Mouse (Mus musculus) bone marrow, adult 2 months (tissue): ENCODE results near the gene Lrig2. TPM values are rescaled to one million over a fixed set of nuclear protein-coding genes. Genes with fewer than 3 reads are reported as not detected.

ENCODE experiments used
- H3K27ac ChIP-seq: fragments of 200-500 bp; 2 replicates; pipeline ENCODE4 v1.5.1; 2012; ENCODE audit warnings: low read depth, mild to moderate bottlenecking, control low read depth, inconsistent platforms, low read length; ENCODE audit not compliant: control insufficient read depth, poor library complexity, insufficient read depth
- H3K4me1 ChIP-seq: fragments of 200-500 bp; 2 replicates; pipeline ENCODE4 v1.6.1; 2011; ENCODE audit warnings: low read length; ENCODE audit not compliant: control insufficient read depth, insufficient read depth
- H3K4me3 ChIP-seq: fragments of 200-500 bp; replicated peaks from 2 replicates; pipeline ENCODE3; 2011; ENCODE audit warnings: mild to moderate bottlenecking, low read depth, low read length, control low read depth; ENCODE audit not compliant: control insufficient read depth
- CTCF ChIP-seq: fragments of 200-500 bp; IDR thresholded peaks from 2 replicates; pipeline ENCODE4 v1.5.1; 2011; ENCODE audit warnings: low read length, control low read depth; ENCODE audit not compliant: control insufficient read depth, insufficient read depth
- POLR2A ChIP-seq: fragments of 200-500 bp; IDR thresholded peaks from 2 replicates; pipeline ENCODE4 v1.6.1; 2011; ENCODE audit warnings: low read depth, mild to moderate bottlenecking, control low read depth, low read length, borderline replicate concordance; ENCODE audit not compliant: control insufficient read depth
- WGBS: fragments of 180-500 bp; shearing (Covaris S2); methylation state at CpG from one replicate; pipeline ENCODE4 v1.1.7; 2018; 5-methylcytosine and 5-hydroxymethylcytosine counted together
- polyA plus RNA-seq: library from polyadenylated mRNA; stranded (reverse); fragments of >200 nt; gene quantifications from 2 replicates; pipeline ENCODE4 v1.2.4, GENCODE M21; 2011; ENCODE audit warnings: low replicate concordance; ENCODE audit not compliant: missing spikeins, insufficient read depth, insufficient read length

Lrig2 gene
- polyA plus RNA-seq, result 2.4 and 6.0 TPM in 2 replicates

GRCm38 (mm10) chr3:104511538-104512423 is at the start of gene Lrig2:
Gene Lrig2, minus strand, starts transcription at chr3:104511918.
- TF ChIP-seq POLR2A (peak; percentile 64; the same call in 1 of the 2 replicates), CTCF (peak; percentile 66)
- under 1% methylated on average over 71 of the region's 71 CpGs for WGBS
- Histone ChIP-seq H3K4me3 (peak within 1 kb of the TSS; percentile 91), H3K4me1 (no peaks in the 10 kb centered on the region; the same call in 1 of the 2 replicates), H3K27ac (peak within 1 kb of the TSS; percentile 96)

DNA sequence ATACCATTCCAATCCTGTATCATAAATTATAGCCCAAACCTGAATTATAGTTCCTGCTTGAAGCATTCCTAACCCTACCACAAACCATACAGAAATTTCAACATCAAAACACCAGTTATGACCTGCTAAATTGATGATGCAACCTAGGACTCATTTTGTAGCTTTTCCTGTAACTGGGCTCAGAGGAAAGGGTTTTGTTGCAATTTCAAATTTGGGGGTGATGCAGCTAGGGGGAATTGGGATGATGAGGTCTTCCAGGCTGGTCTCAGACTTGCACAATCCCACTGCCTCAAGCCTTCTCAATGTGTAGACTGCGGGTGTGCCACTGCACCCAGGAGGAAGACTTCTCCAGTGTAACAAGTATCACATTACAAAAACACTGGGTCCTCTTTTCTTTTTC is 44.9 kb upstream of the Lrig2 start:
- H3K27ac ChIP-seq, result no peak overlapping the region
- no peak overlapping the region for H3K4me3 ChIP-seq
- H3K4me1 ChIP-seq, result no peaks in the 10 kb centered on the region; the same call in 1 of the 2 replicates
- 47% methylated on average over 1 of the region's 1 CpGs for WGBS
- no peak for TF ChIP-seq CTCF
- no peak for TF ChIP-seq POLR2A

DNA sequence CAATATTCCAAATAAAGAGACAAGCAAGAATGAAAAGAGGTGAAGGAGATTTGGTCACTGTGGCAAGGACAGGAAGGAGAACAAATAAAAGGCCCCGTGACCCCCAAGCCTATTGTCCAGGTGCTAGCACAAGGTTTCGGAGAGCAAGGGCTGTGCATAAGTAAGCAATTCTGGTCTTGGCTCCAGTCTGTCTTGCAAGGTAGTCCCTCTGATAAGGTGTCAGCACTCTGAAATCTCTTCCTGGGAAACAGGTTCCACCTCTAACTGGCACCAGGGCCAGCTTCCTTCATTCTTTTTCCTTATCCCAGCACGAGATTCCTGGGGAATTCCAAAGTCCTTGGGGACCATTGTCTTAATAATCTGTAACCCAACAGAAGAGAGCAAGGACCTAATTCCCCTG is 38.9 kb upstream of the Lrig2 start:
- no peaks in the 10 kb centered on the region for H3K4me1 ChIP-seq
- no peak overlapping the region for H3K4me3 ChIP-seq
- WGBS, result 57% methylated on average over 3 of the region's 3 CpGs
- no peak for TF ChIP-seq POLR2A
- no peak for TF ChIP-seq CTCF
- H3K27ac ChIP-seq, result no peak overlapping the region

DNA sequence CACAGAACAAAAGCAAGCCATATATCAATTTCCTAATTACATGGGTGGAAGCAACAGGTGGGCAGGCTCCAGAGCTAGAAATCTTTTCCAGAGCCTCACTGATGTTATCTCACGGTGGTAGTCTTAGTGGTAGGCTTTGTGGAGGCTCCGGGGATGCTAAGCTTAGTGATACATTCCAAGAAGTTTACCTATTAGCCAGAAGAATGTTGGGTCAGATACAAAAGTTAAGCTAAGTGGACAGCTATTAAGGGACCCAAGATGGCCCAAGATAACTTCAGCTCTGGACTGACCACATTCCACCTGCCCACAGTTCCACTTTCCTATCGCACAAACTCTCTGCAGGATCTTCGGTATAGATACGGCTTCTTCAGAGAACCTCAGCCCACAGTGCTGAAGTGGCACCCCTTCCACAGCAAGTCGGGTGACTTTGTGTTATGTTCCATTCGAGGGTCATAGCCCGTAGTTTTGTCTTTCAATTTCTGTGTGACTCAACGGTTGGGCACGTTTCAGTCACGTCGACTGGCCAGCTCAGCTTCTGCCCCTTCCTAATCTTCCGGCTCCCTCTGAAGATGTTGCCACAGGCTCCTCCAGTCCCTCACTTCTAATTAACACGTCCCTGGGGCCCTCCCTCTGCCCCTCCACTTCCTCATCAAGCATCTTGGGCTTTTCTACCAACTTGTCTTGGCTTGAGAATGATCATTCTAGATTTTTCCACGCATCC is 36.8 kb upstream of the Lrig2 start:
- Histone ChIP-seq H3K4me3 (no peak overlapping the region), H3K27ac (no peak overlapping the region), H3K4me1 (no peaks in the 10 kb centered on the region)
- TF ChIP-seq POLR2A, result no peak
- TF ChIP-seq CTCF, result no peak
- WGBS, result 56% methylated on average over 15 of the region's 15 CpGs

DNA sequence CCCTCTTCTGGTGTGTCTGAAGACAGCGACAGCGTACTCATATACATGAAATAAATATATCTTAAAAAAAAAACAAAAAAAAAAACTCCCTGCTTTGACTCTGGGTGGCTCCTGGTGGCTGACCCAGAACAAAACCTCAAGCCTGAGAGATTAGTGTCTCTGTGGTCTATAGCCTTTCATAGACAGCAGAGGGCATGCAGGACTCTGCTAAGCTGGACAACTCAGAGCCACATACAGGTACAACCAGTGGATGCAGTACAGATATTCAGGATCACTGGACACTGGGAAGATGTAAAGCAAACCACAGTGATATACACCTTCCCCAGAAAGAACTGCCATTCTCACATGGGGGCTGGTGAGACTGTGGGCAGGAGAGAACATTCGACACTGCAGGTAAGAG is 32.1 kb upstream of the Lrig2 start:
- TF ChIP-seq POLR2A (no peak), CTCF (no peak)
- no peaks in the 10 kb centered on the region for H3K4me1 ChIP-seq
- no peak overlapping the region for H3K4me3 ChIP-seq
- WGBS, result 88% methylated on average over 3 of the region's 3 CpGs
- H3K27ac ChIP-seq, result no peak overlapping the region

GRCm38 (mm10) chr3:104542065-104542429 is 30.3 kb upstream of the Lrig2 start:
- WGBS, result 87% methylated on average over 2 of the region's 2 CpGs
- Histone ChIP-seq H3K4me3 (no peak overlapping the region), H3K4me1 (no peaks in the 10 kb centered on the region), H3K27ac (no peak overlapping the region)
- no peak for TF ChIP-seq CTCF

GRCm38 (mm10) chr3:104541139-104542064 is 29.7 kb upstream of the Lrig2 start:
- WGBS, result 41% methylated on average over 21 of the region's 21 CpGs
- H3K4me1 ChIP-seq, result no peaks in the 10 kb centered on the region
- TF ChIP-seq POLR2A, result no peak
- TF ChIP-seq CTCF, result peak; percentile 70
- no peak overlapping the region for H3K4me3 ChIP-seq
- no peak overlapping the region for H3K27ac ChIP-seq
